Mouse (Mus musculus): Measurements from ENCODE around the gene Lgals12.

DNA sequence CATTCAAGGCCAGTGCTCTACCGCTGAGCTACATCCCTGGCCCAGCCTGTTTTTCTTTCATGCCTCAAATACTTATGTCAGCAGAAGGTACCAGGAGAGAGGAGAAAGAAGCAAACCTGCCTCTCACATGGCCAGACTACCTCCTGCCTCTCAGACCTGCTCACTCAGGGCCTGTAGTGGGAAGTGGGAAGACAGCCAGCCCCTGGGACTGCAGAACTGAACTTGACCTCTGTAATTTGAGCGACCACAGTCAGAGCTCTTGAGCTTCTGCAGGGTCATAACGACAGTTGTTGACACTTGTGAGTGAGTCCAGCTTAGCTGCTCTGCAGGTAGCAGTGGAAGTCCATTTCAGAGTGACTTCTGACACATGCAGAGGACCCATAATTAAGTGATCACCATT is 15.0 kb downstream of the Lgals12 start:
- TF ChIP-seq CTCF (IDR thresholded peaks at IDR 0.05; ENCODE audit: extremely low read depth, insufficient read depth, insufficient read length, insufficient replicate concordance) (no peak), POLR2A (IDR thresholded peaks at IDR 0.05; ENCODE audit: low read depth, low read length) (no peak)
